Mouse (Mus musculus) hindbrain, postnatal 0 days (tissue): Measurements from ENCODE around the gene Ppard. TPM values are rescaled to one million over a fixed set of nuclear protein-coding genes. Genes with fewer than 3 reads are reported as not detected.

ENCODE experiments used
- ATAC-seq: fragments of 200-750 bp; cut with Nextera tagmentation; 2 replicates; pipeline ENCODE4 v1.8.0; 2017; ENCODE audit warnings: mild to moderate bottlenecking, moderate TSS enrichment, moderate library complexity
- DNase-seq: peaks from one replicate; pipeline ENCODE4 v3.0.0-alpha.2; 2015; ENCODE audit warnings: low spot score
- H3K27ac ChIP-seq: fragments of 300-500 bp; sonication (generic); 2 replicates; pipeline ENCODE4 v1.5.1; 2014; ENCODE audit warnings: mild to moderate bottlenecking
- H3K27me3 ChIP-seq: fragments of 300-500 bp; sonication (generic); 2 replicates; pipeline ENCODE4 v1.6.1; 2014; ENCODE audit warnings: low read length, mixed read lengths; ENCODE audit not compliant: insufficient read depth
- H3K36me3 ChIP-seq: fragments of 300-500 bp; sonication (generic); 2 replicates; pipeline ENCODE4 v1.6.1; 2014; ENCODE audit warnings: low read length, mixed read lengths; ENCODE audit not compliant: insufficient read depth
- H3K4me1 ChIP-seq: fragments of 300-500 bp; sonication (generic); 2 replicates; pipeline ENCODE4 v1.6.1; 2014; ENCODE audit warnings: antibody characterized with exemption, low read length, mixed read lengths; ENCODE audit not compliant: insufficient read depth
- H3K4me2 ChIP-seq: fragments of 300-500 bp; sonication (generic); 2 replicates; pipeline ENCODE4 v1.6.1; 2014; ENCODE audit warnings: low read depth, mild to moderate bottlenecking, low read length, moderate library complexity, mixed read lengths
- H3K4me3 ChIP-seq: fragments of 300-500 bp; sonication (generic); 2 replicates; pipeline ENCODE4 v1.5.1; 2014; ENCODE audit warnings: low read length
- H3K9ac ChIP-seq: fragments of 300-500 bp; sonication (generic); replicated peaks from 2 replicates; pipeline ENCODE4 v1.6.1; 2014; ENCODE audit warnings: mild to moderate bottlenecking, low read length, moderate library complexity, mixed read lengths
- H3K9me3 ChIP-seq: fragments of 300-500 bp; sonication (generic); 2 replicates; pipeline ENCODE4 v1.6.1; 2016; ENCODE audit warnings: low read length, mixed read lengths
- CTCF ChIP-seq: IDR thresholded peaks from 2 replicates; pipeline ENCODE4 v1.5.1; 2016; ENCODE audit warnings: antibody characterized with exemption, control low read depth, low read depth
- WGBS: fragments of 180-500 bp; shearing (Covaris S2); extraction: QIAGEN DNeasy Blood & Tissue Kit; methylation state at CpG from one replicate; pipeline ENCODE4 v1.1.7; 2014; 5-methylcytosine and 5-hydroxymethylcytosine counted together
- polyA plus RNA-seq: library from polyadenylated mRNA; unstranded; fragments of >200 nt; fragmentation: Nextera tagmentation; extraction: Ambion mirVana; gene quantifications from 2 replicates; pipeline ENCODE4 v1.2.1, GENCODE M21; 2015
- total RNA-seq: library from RNA; depleted of rRNA; stranded (reverse); fragments of >200 nt; gene quantifications from 2 replicates; pipeline ENCODE4 v1.2.3, GENCODE M21; 2014; rRNA removed

Ppard gene
- total and polyA plus RNA-seq, 2 experiments from 2014 or later = 1.7 to 16.4 TPM

DNA sequence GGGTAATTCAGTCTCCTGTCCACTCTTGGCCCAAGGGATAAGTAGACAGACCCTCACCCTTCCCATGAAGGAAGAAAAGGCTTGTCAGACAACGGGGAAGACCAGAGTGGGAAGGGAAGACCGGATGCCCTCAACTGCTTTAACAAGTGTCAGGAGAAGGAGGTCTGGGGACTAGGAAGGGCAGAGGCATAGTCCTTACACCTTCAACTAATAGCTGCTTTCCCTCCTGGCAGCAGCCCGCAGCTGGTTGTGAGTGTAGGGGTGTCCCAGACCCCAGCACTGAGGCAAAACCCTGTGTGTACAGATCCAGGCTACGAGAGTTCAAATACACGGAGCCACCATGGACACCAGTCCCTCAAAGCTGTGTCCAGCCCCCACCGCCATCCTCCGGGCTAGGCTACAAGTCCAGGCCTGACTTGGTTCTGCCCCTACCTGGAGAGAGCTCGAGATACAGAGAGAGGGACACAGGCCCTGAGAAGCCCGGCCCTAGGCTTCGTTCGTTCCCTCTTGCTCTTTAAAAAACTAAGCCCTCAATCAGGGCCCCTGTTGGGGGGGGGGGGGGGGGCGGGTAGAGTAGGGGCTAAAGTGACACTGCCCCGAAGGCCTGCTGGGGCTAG, 116.9 kb downstream of the Ppard start:
- 21% methylated on average over 13 of the region's 13 CpGs for WGBS
- no peaks in the 10 kb centered on the region; the same call in none of the 2 replicates for H3K4me1 ChIP-seq

DNA sequence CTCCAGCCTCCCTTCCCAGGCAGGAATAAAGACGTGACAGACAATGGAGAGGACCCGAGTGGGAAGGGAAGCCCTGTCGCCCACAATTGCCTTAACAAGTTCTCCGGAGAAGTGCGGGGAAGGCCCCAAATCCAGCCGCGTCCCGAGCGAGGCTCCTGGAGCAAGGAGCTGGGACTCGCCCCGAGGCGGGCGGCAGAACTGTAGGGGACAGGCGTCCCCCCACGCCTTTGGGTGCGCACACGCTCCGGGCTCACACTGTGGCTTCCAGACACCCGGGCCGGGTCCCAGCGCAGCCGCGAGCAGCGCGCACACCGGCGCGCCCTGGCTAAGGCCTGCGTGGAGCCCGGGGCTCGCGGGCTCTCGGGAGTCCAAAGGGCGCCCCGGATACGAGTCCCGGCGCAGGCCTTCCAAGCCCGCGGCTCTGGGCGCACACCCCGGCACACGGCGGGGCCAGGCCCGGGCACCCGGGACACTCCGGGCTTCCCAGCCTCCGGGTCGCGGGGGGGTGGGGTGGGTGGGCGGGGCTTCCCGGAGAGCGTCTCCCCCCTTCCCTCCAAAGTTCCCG, 117.5 kb downstream of the Ppard start:
- Histone ChIP-seq H3K4me3 (peak overlapping the region; percentile 59), H3K9ac (peak overlapping the region; percentile 48), H3K27ac (peak overlapping the region; percentile 70), H3K9me3 (no peaks in the 10 kb centered on the region), H3K4me1 (no peaks in the 10 kb centered on the region; the same call in 1 of the 2 replicates), H3K36me3 (no peaks in the 10 kb centered on the region), H3K4me2 (peak overlapping the region; percentile 81), H3K27me3 (0 out of 2 replicates have a peak, but pooled peaks cover 6% of the 10 kb centered on the region)
- no peak for TF ChIP-seq CTCF
- DNase-seq = no peak
- under 1% methylated on average over 53 of the region's 54 CpGs for WGBS
- peak; percentile 22 for ATAC-seq

More for the DNA sequence above, 116.9 kb downstream of the Ppard start:
- DNase-seq (no peak), ATAC-seq (no peak)
- Histone ChIP-seq H3K4me2 (peak overlapping the region; percentile 81), H3K9ac (peak overlapping the region; percentile 48), H3K27me3 (0 out of 2 replicates have a peak, but pooled peaks cover 6% of the 10 kb centered on the region), H3K4me3 (peak overlapping the region; percentile 59), H3K36me3 (no peaks in the 10 kb centered on the region), H3K27ac (peak overlapping the region; percentile 70; the same call in 1 of the 2 replicates), H3K9me3 (no peaks in the 10 kb centered on the region)
- no peak for TF ChIP-seq CTCF

DNA sequence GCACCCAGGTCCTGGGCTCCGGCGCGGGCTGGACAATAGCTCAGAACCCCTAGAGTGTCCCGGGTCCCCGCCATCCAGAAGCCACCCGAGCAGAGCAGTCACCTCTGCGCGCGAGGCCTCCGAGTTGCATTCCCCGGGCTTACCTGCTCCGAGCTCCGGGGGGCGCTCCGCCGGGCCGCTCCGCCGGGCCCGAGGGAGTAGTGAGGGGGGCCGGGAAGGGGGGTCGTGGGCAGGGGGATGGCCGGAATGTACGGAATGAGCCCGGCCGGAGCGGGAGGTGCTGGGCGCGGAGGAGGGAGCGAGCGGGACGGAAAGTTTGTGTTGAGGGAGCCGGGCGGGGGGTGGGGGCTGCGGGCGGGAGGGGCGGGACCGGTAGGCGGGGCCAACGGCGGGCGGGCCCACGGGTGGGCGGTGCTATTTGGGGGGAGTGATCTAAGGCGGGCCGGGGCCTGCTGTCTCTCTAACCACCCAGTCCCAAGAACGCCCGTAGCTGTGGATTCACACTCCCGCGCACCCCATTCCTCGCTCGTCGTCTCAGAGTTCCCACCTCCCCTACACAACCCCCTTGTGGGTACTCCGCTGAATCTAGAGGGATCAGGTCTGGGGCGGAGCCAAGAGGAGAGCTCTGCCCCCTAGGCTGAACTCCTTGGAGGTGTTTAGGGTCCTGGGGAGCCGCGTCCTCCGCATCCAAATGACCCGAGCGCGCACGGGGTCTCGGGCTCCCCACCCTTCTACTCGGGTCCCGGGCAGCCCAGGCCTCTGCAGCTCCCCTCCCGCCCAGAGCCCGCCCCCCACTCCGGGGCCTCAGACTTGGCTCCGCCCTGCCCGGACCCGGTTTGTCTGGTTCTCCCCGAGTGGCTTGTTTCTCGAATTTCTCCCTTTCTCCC, 118.2 kb downstream of the Ppard start, which contains the start of gene Tead3:
Tead3 (minus strand) TSS at position 352 of the 887 bp plus-strand sequence.
- H3K27ac ChIP-seq = peak within 1 kb of the TSS; percentile 70
- 1% methylated on average over 55 of the region's 73 CpGs for WGBS
- H3K9me3 ChIP-seq = no peaks in the 10 kb centered on the region
- TF ChIP-seq CTCF = no peak
- H3K4me2 ChIP-seq = peak within 1 kb of the TSS; percentile 81
- ATAC-seq (peak; percentile 80), DNase-seq (peak; percentile 69)
- H3K36me3 ChIP-seq = no peaks in the 10 kb centered on the region
- H3K4me3 ChIP-seq = peak within 1 kb of the TSS; percentile 59
- H3K9ac ChIP-seq = peak within 1 kb of the TSS; percentile 48
- H3K4me1 ChIP-seq = no peaks in the 10 kb centered on the region; the same call in 1 of the 2 replicates
- 0 out of 2 replicates have a peak, but pooled peaks cover 6% of the 10 kb centered on the region for H3K27me3 ChIP-seq

Other genes with a start within 250 kb of the Ppard start
- 2.9 and 3.6 TPM in 2 replicates for gene Tcp11, start 152.1 kb upstream of the Ppard start, total RNA-seq
- 1.9 and 2.0 TPM in 2 replicates for gene Tcp11, start 152.1 kb upstream of the Ppard start, polyA plus RNA-seq
- gene Scube3, start 90.6 kb upstream of the Ppard start, total RNA-seq = 10.7 and 10.9 TPM in 2 replicates
- gene Scube3, start 90.6 kb upstream of the Ppard start, polyA plus RNA-seq = 2.1 TPM in 2 replicates
- gene Zfp523, start 55.6 kb upstream of the Ppard start, total RNA-seq = 76.0 and 78.3 TPM in 2 replicates
- 37.7 and 39.3 TPM in 2 replicates for gene Zfp523, start 55.6 kb upstream of the Ppard start, polyA plus RNA-seq
- 5.4 and 13.0 TPM in 2 replicates for gene Def6, start 24.9 kb upstream of the Ppard start, total RNA-seq
- gene Def6, start 24.9 kb upstream of the Ppard start, polyA plus RNA-seq = 7.8 and 9.9 TPM in 2 replicates
- gene Fance, start 80.8 kb downstream of the Ppard start, total RNA-seq = 38.7 and 46.5 TPM in 2 replicates
- gene Fance, start 80.8 kb downstream of the Ppard start, polyA plus RNA-seq = 23.6 and 27.2 TPM in 2 replicates
- 699 and 1,071 TPM in 2 replicates for gene Rpl10a, start 95.8 kb downstream of the Ppard start, total RNA-seq
- 337 and 355 TPM in 2 replicates for gene Rpl10a, start 95.8 kb downstream of the Ppard start, polyA plus RNA-seq
- gene Tead3, start 118.1 kb downstream of the Ppard start, total RNA-seq = 6.5 and 9.4 TPM in 2 replicates
- gene Tead3, start 118.1 kb downstream of the Ppard start, polyA plus RNA-seq = 1.3 and 1.7 TPM in 2 replicates
- gene Tulp1, start 132.5 kb downstream of the Ppard start, total RNA-seq = 1.4 TPM in 1 of 2 replicates, not detected in the other
- 1.8 and 2.0 TPM in 2 replicates for gene Tulp1, start 132.5 kb downstream of the Ppard start, polyA plus RNA-seq